Mouse (Mus musculus) neutrophil, adult 65 days (primary cell): ENCODE measurements around the gene Ric1. TPM values are rescaled to one million over a fixed set of nuclear protein-coding genes. Genes with fewer than 3 reads are reported as not detected.

ENCODE experiments used
- total RNA-seq: library from RNA; stranded (reverse); gene quantifications from 2 replicates; pipeline ENCODE4 v1.2.4, GENCODE M21; 2023

Ric1 gene
- 30.2 and 53.9 TPM in 2 replicates for total RNA-seq

GRCm38 (mm10) chr19:29521637-29522435 is at the start of gene Ric1:
Gene Ric1, plus strand, starts transcription at chr19:29522282.

GRCm38 (mm10) chr19:29647651-29648549 is 125.8 kb downstream of the Ric1 start, which contains the start of gene Ermp1:
Gene Ermp1, minus strand, starts transcription at chr19:29648415.

Other genes starting within 250 kb of the Ric1 start
- gene Insl6, start 196.9 kb upstream of the Ric1 start, total RNA-seq = 0.61 TPM in 1 of 2 replicates, not detected in the other
- gene Rln1, start 187.6 kb upstream of the Ric1 start, total RNA-seq = not detected in 2 replicates
- 47.3 and 62.8 TPM in 2 replicates for gene Plgrkt, start 154.9 kb upstream of the Ric1 start, total RNA-seq
- 15.1 and 24.4 TPM in 2 replicates for gene Cd274, start 154.8 kb upstream of the Ric1 start, total RNA-seq
- gene Pdcd1lg2, start 111.4 kb upstream of the Ric1 start, total RNA-seq = 0.29 and 0.54 TPM in 2 replicates
- 33.5 and 39.3 TPM in 2 replicates for gene Ermp1, start 126.1 kb downstream of the Ric1 start, total RNA-seq
- not detected in 2 replicates for gene Mlana, start 175.5 kb downstream of the Ric1 start, total RNA-seq